Mouse (Mus musculus): Measurements from ENCODE around the gene Sowaha.
A peak's percentile ranks its signal among the peaks of the same experiment; 100 is the strongest.
"Not testable (repeated sequence)": the region's sequence is repeated elsewhere in the genome, so short reads cannot be mapped to it uniquely, and the experiment has no call there.

Gene Sowaha

DNA sequence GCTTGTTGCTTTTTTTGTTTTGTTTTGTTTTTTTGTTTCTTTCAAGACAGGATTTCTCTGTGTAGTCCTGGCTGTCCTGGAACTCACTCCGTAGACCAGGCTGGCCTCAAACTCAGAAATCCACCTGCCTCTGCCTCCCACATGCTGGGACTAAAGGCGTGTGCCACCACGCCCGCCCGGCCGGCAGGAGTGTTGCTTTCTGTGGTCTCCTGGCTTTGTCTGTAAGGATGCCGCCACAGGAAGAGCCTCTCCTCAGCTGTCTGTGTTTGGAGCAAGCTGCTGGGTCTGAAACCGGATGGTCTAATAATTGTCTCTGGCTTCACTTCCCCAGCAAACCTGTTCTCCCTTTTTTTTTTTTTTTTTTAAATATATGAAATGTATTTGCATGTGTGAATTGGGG lies 44.6 kb downstream of the Sowaha start:
- DNase-seq, result no peak

DNA sequence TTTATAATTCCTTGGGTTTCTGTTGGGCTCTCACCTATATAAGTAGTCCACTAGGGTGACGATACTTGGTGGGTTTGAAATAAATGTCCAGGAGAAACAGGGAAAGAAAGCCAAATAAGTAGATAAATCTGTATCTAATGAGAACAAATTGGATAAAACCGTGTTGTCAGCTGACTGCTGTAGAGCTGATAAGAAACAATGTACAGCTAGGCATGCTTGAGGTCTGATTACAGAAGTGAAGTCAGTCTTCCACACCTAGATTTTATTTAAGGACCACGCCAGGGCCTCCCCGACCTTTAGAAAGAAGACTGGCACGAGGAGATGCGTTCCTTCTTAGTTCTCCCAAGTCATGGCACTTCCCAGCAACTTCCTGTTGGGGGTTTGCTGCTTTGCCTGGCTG lies 47.0 kb downstream of the Sowaha start:
- DNase-seq, result no peak

DNA sequence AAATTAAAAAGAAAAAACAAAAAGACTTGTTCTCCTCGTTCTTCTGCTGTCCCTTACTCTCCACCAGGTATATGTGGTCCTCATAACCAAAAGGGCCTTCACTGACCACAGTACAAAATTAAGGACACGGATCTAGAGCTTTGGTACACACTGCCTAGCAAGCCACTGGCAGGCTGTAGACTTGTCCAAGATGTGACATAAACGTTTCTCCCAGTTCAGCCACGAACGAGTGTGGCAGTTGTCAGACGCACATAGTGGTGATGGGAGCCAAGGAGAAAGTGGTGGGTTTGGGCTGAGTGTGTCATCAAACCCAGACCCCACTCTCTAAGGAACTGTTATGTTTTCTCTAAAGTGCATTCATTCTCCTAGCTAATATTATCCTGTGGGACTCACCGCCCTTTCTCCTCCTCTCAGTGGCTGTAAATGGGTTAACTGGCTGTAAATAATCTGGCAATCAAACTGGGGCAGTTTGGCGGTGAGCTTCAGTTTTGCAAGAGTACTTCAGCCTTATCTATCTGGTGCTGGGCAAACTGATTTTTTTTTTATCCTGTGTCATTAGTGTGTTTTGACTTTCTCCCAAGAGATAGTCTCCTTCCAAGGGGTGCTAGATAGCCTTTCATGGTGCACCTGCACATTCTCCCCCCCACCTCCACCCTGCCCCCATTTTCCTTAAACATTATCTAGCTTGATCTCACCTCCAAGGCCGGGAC lies 48.6 kb downstream of the Sowaha start:
- peak; percentile 16 to 48 for DNase-seq

DNA sequence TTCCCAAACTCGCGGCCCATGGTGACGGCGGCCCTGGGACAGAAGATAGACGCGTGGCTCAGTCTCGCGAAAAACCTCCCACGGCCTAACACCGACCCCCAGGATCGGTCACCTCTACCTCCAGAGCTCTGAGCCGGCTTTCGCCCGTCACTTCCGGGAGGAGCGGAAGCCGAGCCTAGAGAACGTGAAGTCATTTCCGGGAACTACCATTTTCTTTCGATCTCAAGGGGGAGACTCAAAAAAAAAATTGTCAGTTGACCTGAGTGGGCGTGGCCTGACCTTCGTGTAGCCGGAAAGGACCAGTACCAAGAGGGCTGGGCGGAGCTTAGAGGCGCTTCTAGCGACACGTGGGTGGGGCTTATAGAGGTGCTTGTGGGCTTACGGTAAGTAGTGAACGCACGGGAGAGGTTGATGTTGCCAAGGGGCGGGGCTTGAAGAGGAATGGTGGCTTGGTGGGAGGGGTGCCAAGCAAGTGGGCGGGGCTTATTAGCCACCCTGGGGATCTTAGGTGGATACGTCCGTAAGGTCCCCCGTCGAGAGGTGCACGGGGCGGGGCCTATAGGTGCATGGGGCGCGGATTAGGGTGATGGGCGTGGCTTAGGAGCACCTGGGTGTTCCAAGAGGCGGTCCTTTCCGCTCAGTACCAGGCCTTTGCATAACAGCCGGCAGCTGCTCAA lies 49.3 kb downstream of the Sowaha start, which contains the start of the genes Uqcrq and Gdf9:
TSS of gene Uqcrq (minus strand) at position 162 of the 677 bp plus-strand sequence.
TSS of gene Gdf9 (plus strand) at position 354 of the 677 bp plus-strand sequence.
- peak; percentile 100 for DNase-seq

DNA sequence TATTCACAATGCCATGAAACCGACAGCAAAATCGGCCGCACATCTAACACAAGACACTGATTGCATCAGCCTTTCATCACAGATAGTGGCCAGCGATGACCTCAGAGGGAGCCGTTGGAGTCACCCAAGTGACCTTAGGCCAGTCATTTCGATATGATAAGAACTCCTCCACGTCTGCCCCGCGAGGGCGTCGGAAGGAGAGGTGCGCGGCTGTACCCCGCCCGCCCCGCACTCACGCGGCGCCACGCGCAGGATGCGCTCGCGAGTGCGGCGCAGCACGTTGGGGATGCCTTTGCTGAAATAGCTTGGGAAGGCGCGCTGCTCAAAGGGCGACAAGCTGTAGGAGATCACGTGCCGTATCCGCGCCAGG lies 49.8 kb downstream of the Sowaha start:
- DNase-seq, result no peak

DNA sequence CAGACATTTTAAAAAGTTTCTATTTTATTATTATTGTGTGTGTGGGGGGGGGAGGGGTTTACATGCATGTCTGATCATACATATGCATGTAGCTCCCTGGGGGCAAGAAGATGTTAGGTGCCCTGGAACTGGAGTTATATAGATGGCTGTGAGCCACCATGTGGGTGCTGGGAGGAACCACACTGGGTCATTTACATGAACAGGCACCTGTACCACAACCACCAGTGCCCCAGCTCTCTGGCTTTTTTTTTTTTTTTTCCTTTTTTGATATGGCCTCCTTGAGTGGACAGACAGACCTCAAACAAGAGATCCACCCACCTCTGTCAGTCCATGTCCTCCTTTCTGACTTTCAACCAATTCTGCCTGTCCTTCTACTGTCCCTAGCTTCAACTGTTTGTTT lies 50.9 kb downstream of the Sowaha start:
- no peak for DNase-seq

DNA sequence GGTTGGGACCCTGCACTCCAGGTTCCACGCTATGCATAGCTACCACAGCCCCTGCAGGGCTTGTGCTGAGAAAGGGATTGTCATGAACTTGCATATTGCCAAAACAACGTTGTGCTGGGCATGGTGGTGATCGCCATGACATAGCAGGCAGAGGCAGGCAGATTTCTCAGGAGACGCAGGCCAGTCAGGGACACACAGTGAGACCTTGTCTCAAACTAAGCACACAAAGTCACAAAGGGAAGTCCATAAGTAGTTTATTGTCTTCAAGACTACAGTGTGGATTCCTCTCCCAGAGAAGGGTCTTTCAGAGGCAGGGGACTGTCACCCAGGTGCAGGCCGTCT lies 51.4 kb downstream of the Sowaha start:
- DNase-seq, result no peak

- DNase-seq, result no peak
Observed at GRCm38 (mm10) chr11:53427993-53428715, 51.9 kb downstream of the Sowaha start.

DNA sequence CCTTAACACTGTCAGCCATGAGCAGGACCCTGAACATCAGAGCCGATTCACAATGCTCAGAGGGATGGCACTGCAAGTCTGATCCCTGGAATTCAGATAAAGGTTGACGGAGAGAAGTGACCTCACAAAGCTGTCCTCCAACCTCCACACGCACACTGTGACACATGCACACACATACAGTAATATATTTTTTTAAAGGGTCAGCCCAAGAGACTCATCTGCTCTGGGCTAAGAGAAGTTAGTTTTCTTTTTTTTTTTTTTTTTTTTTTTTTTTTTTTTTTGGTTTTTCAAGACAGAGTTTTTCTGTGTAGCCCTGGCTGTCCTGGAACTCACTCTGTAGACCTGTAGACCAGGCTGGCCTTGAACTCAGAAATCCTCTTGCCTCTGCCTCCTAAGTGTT lies 53.2 kb downstream of the Sowaha start:
- not testable (repeated sequence) for DNase-seq
